Mouse (Mus musculus): Measurements from ENCODE around the gene Fzd1. TPM values are rescaled to one million over a fixed set of nuclear protein-coding genes. Genes with fewer than 3 reads are reported as not detected.
A peak's percentile ranks its signal among the peaks of the same experiment; 100 is the strongest.

Fzd1 gene
- total RNA-seq (2014; rRNA removed) = 59.9 and 65.8 TPM in 2 replicates
- 7.1 and 8.1 TPM in 2 replicates for polyA plus RNA-seq (2015; fragmentation: Nextera tagmentation; extraction: Ambion mirVana)

- peak within 1 kb of the TSS; percentile 90 for H3K27ac ChIP-seq
- no peaks in the 10 kb centered on the region for H3K36me3 ChIP-seq (ENCODE audit: insufficient read depth, low read length)
- H3K4me3 ChIP-seq (ENCODE audit: low read length) = peak within 1 kb of the TSS; percentile 91
- peak within 1 kb of the TSS; percentile 79 for H3K9ac ChIP-seq (replicated peaks; ENCODE audit: low read length)
- WGBS = under 1% methylated on average over 28 of the region's 33 CpGs
- peak; percentile 97 for ATAC-seq
- H3K9me3 ChIP-seq (ENCODE audit: low read length) = no peaks in the 10 kb centered on the region
- peak; percentile 97 for DNase-seq (ENCODE audit: low spot score)
- TF ChIP-seq CTCF (IDR thresholded peaks at IDR 0.05; ENCODE audit: low read depth) = peak; percentile 56
- peak within 1 kb of the TSS; percentile 96 for H3K4me2 ChIP-seq (ENCODE audit: low read depth, low read length)
- H3K4me1 ChIP-seq (ENCODE audit: insufficient read depth, low read length) = peaks cover 3% of the 10 kb centered on the region; the same call in 1 of the 2 replicates
- no peaks in the 10 kb centered on the region for H3K27me3 ChIP-seq (ENCODE audit: insufficient read depth, low read length)
Observed at GRCm38 (mm10) chr5:4757902-4758301, at the start of gene Fzd1. Gene Fzd1 (minus strand): TSS chr5:4758035.

- no peak overlapping the region for H3K4me3 ChIP-seq (ENCODE audit: low read length)
- no peaks in the 10 kb centered on the region for H3K27me3 ChIP-seq (ENCODE audit: insufficient read depth, low read length)
- H3K4me1 ChIP-seq (ENCODE audit: insufficient read depth, low read length) = no peaks in the 10 kb centered on the region
- H3K9me3 ChIP-seq (ENCODE audit: low read length) = no peaks in the 10 kb centered on the region
- H3K4me2 ChIP-seq (ENCODE audit: low read depth, low read length) = no peak overlapping the region
- H3K36me3 ChIP-seq (ENCODE audit: insufficient read depth, low read length) = no peaks in the 10 kb centered on the region
- 56% methylated on average over 4 of the region's 4 CpGs for WGBS
- no peak for TF ChIP-seq CTCF (IDR thresholded peaks at IDR 0.05; ENCODE audit: low read depth)
- no peak overlapping the region for H3K27ac ChIP-seq
- ATAC-seq (no peak), DNase-seq (ENCODE audit: low spot score) (no peak)
- H3K9ac ChIP-seq (replicated peaks; ENCODE audit: low read length) = no peak overlapping the region
Observed at GRCm38 (mm10) chr5:4805228-4805627, 47.4 kb upstream of the Fzd1 start.

GRCm38 (mm10) chr5:4803708-4804107 lies 45.9 kb upstream of the Fzd1 start:
- H3K4me3 ChIP-seq (ENCODE audit: low read length) = no peak overlapping the region
- H3K9me3 ChIP-seq (ENCODE audit: low read length) = no peaks in the 10 kb centered on the region
- H3K4me2 ChIP-seq (ENCODE audit: low read depth, low read length) = no peak overlapping the region
- WGBS = 77% methylated on average over 5 of the region's 5 CpGs
- no peaks in the 10 kb centered on the region for H3K4me1 ChIP-seq (ENCODE audit: insufficient read depth, low read length)
- ATAC-seq (no peak), DNase-seq (ENCODE audit: low spot score) (no peak)
- H3K9ac ChIP-seq (replicated peaks; ENCODE audit: low read length) = no peak overlapping the region
- no peaks in the 10 kb centered on the region for H3K27me3 ChIP-seq (ENCODE audit: insufficient read depth, low read length)
- no peaks in the 10 kb centered on the region for H3K36me3 ChIP-seq (ENCODE audit: insufficient read depth, low read length)
- H3K27ac ChIP-seq = no peak overlapping the region
- no peak for TF ChIP-seq CTCF (IDR thresholded peaks at IDR 0.05; ENCODE audit: low read depth)

GRCm38 (mm10) chr5:4801971-4802370 lies 44.1 kb upstream of the Fzd1 start:
- no peak overlapping the region for H3K9ac ChIP-seq (replicated peaks; ENCODE audit: low read length)
- DNase-seq (ENCODE audit: low spot score) = no peak
- no peaks in the 10 kb centered on the region for H3K36me3 ChIP-seq (ENCODE audit: insufficient read depth, low read length)
- no peaks in the 10 kb centered on the region for H3K9me3 ChIP-seq (ENCODE audit: low read length)
- H3K4me2 ChIP-seq (ENCODE audit: low read depth, low read length) = no peak overlapping the region
- no peak overlapping the region for H3K4me3 ChIP-seq (ENCODE audit: low read length)
- H3K27me3 ChIP-seq (ENCODE audit: insufficient read depth, low read length) = no peaks in the 10 kb centered on the region
- ATAC-seq = no peak
- H3K4me1 ChIP-seq (ENCODE audit: insufficient read depth, low read length) = no peaks in the 10 kb centered on the region
- H3K27ac ChIP-seq = no peak overlapping the region
- TF ChIP-seq CTCF (IDR thresholded peaks at IDR 0.05; ENCODE audit: low read depth) = no peak

GRCm38 (mm10) chr5:4801096-4801850 lies 43.4 kb upstream of the Fzd1 start:
- Histone ChIP-seq H3K27me3 (ENCODE audit: insufficient read depth, low read length) (no peaks in the 10 kb centered on the region), H3K27ac (no peak overlapping the region), H3K9me3 (ENCODE audit: low read length) (no peaks in the 10 kb centered on the region), H3K4me2 (ENCODE audit: low read depth, low read length) (no peak overlapping the region), H3K36me3 (ENCODE audit: insufficient read depth, low read length) (no peaks in the 10 kb centered on the region), H3K4me3 (ENCODE audit: low read length) (no peak overlapping the region), H3K4me1 (ENCODE audit: insufficient read depth, low read length) (no peaks in the 10 kb centered on the region), H3K9ac (replicated peaks; ENCODE audit: low read length) (no peak overlapping the region)
- DNase-seq (ENCODE audit: low spot score) = peak; percentile 22
- 33% methylated on average over 8 of the region's 8 CpGs for WGBS
- ATAC-seq = peak; percentile 71
- no peak for TF ChIP-seq CTCF (IDR thresholded peaks at IDR 0.05; ENCODE audit: low read depth)

GRCm38 (mm10) chr5:4791219-4791618 lies 33.4 kb upstream of the Fzd1 start:
- H3K27ac ChIP-seq = no peak overlapping the region
- no peaks in the 10 kb centered on the region for H3K27me3 ChIP-seq (ENCODE audit: insufficient read depth, low read length)
- H3K36me3 ChIP-seq (ENCODE audit: insufficient read depth, low read length) = no peaks in the 10 kb centered on the region
- no peak overlapping the region for H3K4me3 ChIP-seq (ENCODE audit: low read length)
- no peak for ATAC-seq
- no peak for DNase-seq (ENCODE audit: low spot score)
- H3K4me2 ChIP-seq (ENCODE audit: low read depth, low read length) = no peak overlapping the region
- H3K4me1 ChIP-seq (ENCODE audit: insufficient read depth, low read length) = no peaks in the 10 kb centered on the region
- TF ChIP-seq CTCF (IDR thresholded peaks at IDR 0.05; ENCODE audit: low read depth) = no peak
- no peaks in the 10 kb centered on the region for H3K9me3 ChIP-seq (ENCODE audit: low read length)
- WGBS = 69% methylated on average over 3 of the region's 3 CpGs
- H3K9ac ChIP-seq (replicated peaks; ENCODE audit: low read length) = no peak overlapping the region

- no peaks in the 10 kb centered on the region for H3K9me3 ChIP-seq (ENCODE audit: low read length)
- no peak for DNase-seq (ENCODE audit: low spot score)
- H3K9ac ChIP-seq (replicated peaks; ENCODE audit: low read length) = no peak overlapping the region
- H3K4me1 ChIP-seq (ENCODE audit: insufficient read depth, low read length) = no peaks in the 10 kb centered on the region
- H3K27me3 ChIP-seq (ENCODE audit: insufficient read depth, low read length) = no peaks in the 10 kb centered on the region
- no peak for ATAC-seq
- no peak for TF ChIP-seq CTCF (IDR thresholded peaks at IDR 0.05; ENCODE audit: low read depth)
- H3K27ac ChIP-seq = no peak overlapping the region
- H3K4me2 ChIP-seq (ENCODE audit: low read depth, low read length) = no peak overlapping the region
- no peak overlapping the region for H3K4me3 ChIP-seq (ENCODE audit: low read length)
- WGBS = 80% methylated on average over 4 of the region's 4 CpGs
- H3K36me3 ChIP-seq (ENCODE audit: insufficient read depth, low read length) = no peaks in the 10 kb centered on the region
Observed at GRCm38 (mm10) chr5:4790265-4790664, 32.4 kb upstream of the Fzd1 start.
